Mouse (Mus musculus): Measurements from ENCODE around the gene Rad51.

The Rad51 gene

DNA sequence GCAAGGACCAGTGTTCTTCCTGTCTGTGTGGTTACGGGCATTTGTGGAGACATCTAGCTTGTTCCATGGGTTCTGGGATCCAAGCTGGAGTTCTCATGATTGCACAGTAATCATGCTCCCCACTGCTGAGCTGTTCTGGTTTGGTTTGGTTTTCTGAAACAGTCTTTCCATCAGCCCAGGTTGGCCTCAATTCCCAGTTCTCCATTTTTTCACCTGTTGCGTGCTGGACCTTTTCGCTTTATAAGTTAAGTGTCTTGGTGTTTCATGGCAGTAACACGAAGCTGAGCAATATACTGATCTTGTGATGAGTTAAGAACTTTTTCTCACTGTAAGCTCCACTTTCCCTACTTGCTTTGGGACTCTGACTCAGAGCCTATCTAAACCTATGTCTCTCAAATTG, 51.4 kb downstream of the Rad51 start:
- DNase-seq (ENCODE audit: low spot score in 2 of 2) = no peak

DNA sequence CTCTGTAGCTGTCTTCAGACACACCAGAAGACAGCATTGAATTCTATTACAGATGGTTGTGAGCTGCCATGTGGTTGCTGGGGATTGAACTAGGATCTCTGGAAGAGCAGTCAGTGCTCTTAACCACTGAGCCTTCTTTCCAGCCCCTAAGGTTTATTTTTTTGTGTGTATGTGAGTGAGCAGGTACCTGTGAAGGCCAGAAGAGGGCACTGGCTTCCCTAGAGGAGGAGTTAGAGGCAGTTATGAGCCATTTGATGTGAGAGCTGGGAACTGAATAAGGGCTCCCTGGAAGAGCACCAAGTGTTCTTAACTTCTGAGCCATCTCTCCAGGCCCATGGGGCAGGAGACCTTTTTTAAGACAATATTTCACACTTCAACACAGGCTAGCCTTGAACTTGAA, 52.8 kb downstream of the Rad51 start:
- no peak for DNase-seq (ENCODE audit: low spot score in 2 of 2)

DNA sequence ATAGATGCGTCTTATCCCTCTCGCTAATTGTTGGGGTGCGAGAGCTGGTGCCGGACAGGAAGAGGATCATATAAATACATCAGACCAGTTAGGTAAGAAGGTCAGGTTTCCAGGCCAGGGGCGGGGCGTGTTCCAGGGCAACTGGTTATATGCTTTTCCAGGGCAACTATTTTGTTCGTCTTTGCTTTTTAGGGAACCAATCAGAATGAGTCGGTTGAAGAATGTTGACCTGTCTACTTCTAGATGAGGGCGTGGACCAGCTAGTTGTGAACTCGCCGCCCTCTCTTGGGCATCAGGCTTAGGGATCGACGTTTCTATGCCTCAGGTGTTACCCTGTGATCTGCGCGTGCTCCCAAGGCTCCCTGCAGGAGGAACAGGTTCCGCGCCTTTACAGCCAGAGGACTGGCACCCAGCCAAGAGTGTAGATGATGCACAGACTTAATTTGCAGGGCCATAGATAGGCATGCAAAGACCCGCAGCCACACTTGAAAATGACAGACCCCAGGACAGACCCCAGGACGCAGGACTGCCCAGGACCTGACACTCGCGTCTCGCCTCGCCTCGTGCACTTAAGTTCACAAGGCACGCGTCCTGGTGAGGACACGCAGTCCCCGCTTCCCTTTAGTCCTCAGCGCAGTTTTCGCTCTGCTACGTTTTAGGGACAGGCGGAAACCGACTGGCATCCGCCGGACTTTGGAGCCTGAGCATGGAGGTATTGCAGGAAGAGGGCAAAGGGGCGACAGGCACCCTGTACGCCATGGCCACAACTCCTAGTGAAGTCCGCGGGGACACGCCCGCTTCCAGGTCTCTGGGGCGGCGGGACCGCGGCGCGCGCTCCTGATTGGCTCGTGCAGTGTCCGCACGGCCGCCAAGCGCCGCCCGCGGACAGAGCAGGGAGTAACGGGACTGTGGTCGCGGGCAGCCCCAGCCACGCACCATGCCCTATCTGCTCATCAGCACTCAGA, 54.6 kb downstream of the Rad51 start, which contains the start of gene Gchfr:
Gene Gchfr (plus strand): TSS at position 873 of the 965 bp plus-strand sequence.
- peak; percentile 13 to 31 for DNase-seq (ENCODE audit: low spot score in 2 of 2)

DNA sequence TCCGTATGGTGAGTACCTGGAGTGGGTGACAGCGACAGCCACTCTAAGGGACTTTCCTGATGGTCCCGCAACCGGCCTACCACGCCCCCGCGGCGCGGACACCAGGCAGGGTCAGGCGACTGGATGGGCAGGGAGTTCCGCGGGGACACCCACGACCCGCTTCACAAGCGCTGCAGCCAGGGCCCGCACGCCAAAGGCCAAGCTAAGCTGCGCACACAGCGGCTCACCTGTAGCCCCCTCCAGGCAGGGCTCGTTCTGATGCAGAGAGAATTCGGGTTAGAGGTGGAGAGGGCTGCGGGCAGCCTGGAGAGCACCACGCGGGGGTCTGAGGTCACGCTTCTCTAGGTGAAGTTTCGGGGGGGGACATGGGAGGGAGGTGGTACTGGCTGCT, 55.3 kb downstream of the Rad51 start:
- no peak for DNase-seq (ENCODE audit: low spot score in 2 of 2)

DNA sequence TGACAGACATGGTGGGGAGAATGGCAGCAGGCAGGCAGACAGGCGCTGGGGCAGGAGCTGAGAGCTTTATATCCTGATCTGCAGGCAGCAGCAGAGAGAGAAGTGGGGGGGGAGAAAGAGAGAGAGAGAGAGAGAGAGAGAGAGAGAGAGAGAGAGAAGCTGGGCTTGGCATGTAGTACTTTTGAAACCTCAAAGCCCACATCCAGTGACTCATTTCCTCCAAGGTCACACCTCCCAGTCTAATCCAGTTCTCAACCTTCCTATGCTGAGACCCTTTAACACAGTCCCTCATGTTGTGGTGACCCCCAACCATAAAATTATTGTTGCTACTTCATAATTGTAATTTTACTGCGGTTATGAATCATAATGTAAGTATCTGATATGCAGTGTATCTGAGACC, 57.7 kb downstream of the Rad51 start:
- DNase-seq (ENCODE audit: low spot score in 2 of 2) = no peak

DNA sequence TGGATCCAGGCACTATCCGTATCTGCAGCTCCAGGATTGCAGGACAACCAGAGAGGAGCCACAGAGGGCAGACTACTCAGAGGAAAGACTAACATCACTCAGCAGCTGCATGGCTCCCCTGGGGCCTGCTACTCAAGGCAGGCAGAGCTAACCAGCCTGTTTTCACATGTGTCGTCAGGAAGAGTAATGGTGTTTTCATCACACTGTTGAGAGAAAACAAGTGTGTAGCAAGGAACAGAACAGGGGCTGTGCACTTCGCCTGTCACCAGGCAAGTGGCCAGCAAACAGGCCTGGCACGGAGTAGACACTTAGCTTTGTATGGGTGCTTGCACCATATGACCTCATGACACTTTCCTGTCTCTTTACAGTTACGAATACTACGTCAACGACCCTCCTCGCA, 59.0 kb downstream of the Rad51 start:
- DNase-seq (ENCODE audit: low spot score in 2 of 2) = no peak

DNA sequence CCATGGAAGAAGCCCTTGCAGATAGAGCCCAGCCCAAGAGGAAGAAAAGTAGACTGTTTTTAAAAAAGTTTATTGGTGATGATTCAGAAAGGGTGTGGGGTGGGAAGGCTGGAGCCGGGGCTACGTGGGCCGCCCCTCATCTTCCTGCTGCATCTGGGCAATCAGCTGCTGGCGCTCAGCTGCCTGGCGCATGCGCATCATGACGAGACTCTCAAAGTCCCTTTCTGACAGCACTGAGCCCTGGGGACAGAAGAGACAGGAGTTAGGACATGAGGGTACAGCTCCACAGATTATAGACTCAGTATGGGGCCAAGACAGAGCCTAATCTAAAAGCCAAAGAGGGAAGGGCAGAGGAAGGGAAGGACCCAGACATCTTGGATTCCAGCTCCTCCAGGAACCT, 59.9 kb downstream of the Rad51 start:
- no peak for DNase-seq (ENCODE audit: low spot score in 2 of 2)

DNA sequence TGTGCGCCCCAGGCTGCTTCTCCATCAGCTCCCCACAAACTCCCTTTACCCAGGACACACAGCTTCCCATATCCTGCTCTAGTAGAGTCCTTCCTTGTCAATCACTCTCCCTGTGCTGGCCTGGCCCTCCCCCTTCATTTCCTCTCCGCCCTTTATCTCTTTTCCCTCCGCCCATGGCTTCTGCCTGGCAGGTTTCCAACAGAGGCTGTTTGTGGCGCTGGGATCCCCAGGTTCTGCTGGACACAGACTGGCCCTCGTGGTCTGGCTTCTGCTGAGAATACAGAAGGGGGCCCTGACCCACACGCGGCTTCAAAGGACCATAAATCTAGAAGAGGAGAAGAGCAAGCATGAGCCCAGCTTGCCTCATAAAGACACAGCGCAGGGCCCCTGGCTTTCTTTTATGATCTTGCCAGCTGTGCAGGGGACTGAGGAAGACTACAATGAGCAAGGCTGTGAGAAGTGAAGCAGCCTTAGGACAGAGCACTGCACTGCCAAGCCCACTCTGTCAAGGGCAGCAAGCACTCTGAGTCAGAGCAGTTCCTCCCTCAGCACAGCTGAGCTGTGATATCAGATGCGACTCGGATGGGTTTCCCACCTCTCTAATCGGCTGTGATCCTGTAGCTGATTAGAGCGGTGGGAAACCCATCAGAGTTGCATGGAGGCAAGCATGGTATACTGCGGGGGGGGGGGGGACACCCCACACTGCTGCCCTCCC, 60.4 kb downstream of the Rad51 start:
- no peak for DNase-seq (ENCODE audit: low spot score in 2 of 2)

DNA sequence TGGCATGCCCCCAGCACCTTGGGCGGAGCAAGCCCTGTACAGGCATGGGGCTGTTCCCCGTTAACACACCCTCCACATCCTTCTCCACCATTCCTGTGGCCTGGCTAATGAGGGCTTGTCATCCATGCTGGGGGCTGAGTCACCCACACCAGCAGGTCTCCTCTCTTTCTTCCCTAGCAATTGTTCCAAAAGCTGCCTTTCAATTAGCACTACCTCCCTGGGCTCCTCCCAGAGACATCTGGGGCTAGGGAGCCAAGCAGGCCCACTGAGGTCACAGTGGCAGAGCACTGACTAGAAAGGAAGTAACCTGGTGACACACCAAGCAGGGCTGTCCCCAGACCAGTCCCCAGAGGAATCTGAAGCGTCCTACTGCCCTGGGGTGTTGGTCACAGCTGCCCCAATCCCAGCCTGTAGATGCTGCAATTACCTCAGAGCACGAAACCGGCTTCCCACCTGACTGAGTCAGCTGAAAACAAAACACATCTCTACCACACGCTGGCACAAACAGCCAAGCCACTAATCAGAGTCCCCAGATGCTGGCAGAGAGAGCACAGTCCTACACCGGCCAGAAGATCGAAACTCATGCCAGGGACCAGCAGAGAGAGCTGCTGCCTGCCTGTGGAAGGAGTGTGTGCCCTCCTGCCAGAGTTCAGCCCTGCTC, 61.5 kb downstream of the Rad51 start, which contains the start of gene Gm14137:
Gene Gm14137 (plus strand): TSS at position 519 of the 661 bp plus-strand sequence.
- DNase-seq (ENCODE audit: low spot score in 2 of 2) = no peak

DNA sequence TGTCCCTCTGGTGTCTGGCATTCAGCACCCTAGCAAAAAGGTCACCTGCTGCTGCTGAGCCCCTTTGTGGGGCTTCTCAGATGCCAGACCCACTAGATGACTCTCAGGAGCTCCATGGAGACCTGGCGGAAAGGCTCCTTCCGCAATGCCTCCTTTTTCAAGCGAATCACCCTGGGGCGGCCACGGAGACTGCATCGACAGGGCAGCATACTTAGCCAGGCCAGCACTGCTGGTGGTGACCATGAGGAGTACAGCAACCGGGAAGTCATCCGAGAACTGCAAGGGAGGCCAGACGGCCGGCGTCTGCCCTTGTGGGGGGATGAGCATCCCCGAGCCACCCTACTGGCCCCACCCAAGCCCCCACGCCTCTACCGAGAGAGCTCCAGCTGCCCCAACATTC, 62.3 kb downstream of the Rad51 start:
- DNase-seq (ENCODE audit: low spot score in 2 of 2) = no peak

DNA sequence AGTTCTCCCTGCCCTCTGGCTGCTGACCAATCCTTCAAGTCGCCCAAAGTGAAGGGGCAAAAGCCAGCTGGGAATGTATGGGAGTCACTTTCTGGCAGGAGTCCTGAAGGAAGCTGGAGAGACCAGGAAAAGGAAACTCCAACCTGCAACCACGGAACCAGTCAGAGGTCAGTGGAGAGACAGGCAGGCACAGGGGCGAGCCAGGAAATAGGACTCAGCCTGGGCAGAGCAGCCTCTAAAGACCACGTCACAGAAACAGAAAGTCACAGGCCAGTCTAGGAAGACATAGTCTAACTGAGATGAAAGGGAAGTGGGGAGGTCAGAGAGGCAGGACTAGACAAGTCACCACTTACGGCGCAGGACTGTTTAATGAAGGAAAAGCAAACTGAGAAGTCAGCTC, 63.0 kb downstream of the Rad51 start:
- DNase-seq (ENCODE audit: low spot score in 2 of 2) = no peak

DNA sequence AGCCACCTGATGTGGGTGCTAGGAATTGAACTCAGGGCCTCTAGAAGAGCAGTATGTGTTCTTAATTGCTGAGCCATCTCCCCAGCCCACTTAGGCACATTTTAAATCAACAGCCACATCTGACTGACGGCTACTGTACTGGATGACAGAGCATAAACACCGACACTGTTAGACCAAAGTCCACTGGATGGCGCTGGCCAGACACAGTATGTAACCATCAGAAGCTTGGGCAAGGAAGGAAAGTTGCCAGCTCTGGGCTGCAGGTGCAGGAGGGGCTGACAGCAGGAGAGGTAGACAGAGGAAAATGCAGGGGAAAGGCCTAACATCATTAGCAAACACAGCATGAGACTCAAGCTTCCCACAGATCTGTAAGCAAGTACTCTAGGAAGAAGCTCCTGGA, 64.2 kb downstream of the Rad51 start:
- no peak for DNase-seq (ENCODE audit: low spot score in 2 of 2)

DNA sequence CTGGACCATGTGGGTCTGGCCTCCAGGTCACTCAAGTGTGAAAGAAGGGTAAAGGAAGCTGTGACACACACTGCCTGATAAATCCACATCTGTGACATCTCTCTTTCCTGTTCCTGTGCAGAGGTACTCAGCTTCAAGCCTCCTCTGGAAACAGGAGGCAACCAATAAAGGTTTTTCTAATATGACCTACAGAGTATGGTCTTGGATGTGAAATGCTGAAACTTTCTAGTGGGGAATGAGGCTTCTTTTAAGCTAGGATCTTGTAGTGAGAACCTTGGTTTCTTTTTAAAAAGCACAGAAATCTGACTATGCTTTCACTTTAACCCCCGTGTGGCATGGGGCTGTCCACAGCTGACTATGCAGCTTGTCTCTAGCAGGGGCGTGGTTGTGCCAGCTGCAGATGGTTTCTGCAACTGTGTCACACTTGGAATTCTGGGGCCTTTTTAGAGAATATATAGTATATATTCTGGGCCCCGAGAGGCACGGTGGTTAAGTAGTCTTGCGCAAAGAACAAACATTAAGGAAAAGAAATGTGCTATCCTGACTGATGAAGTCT, 64.9 kb downstream of the Rad51 start:
- no peak for DNase-seq (ENCODE audit: low spot score in 2 of 2)

DNA sequence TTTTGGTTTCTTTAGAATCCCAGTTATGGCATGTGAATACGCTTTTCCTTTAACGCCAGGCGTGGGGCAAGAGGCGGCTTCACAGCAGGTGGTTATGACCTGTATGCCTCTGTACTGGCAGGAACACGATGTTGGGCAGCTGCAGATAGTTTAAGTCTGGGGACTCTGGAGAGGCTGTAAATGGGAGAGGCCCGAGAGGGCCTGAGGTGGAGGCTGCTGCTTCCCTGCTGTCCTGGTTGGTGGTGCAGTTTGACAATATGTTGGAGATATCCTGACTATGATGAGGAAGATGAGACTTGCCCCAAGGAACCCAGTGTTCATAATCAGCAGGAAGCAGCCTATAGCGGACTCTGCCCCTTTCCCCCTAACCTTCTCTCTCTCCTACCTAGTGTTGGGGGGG, 70.3 kb downstream of the Rad51 start:
- DNase-seq (ENCODE audit: low spot score in 2 of 2) = no peak

DNA sequence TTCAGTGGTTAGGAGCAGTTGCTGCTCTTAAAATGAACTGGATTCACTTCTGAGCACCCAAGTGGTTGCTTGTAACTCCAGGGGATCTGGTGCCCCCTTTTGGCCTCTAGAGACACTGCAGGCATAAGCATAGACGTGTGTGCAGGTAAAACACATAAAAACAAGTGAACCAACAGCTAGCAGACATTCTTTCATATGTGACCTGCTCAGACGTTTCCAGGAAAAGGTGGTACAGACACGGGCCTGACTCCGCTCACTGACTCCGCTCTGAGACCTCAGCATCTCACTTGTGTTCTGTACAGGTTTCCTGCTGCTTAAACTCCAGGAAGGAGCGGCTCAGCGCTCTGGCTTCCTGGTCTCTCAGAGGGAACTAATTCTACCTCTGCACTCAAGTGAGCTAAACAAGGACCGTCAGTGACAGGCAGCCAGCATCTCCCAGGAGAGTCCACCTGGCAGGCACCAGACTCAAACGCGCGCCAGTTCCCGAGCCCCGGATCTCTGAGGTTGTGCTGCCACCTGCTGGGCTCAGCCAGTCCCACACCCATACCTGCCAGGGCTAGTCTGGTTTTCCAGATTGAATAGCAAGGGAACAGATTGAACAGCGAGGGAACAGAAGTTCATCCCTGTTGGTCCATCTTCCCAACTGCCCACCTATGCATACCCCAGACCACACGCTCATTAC, 76.6 kb downstream of the Rad51 start:
- DNase-seq (ENCODE audit: low spot score in 2 of 2) = peak; percentile 84 to 85

DNA sequence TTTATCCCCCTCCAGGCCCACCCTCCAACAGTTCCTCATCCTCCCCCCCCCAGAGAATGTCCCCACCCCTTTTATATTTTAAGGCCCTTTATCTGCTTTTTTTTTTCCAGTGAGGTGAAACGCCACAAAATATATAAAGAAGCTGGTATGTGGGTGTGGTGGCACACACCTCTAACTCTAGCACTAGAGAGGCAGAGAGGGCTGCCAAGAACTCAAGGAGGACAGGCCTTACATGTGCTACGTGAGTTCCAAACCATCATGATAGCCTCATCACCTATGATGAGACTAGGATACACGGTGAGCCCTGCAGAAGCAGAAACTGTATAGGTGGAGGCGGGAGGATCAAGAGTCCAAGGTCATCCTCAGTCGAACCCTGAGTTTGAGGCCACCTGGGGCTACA, 78.4 kb downstream of the Rad51 start:
- no peak for DNase-seq (ENCODE audit: low spot score in 2 of 2)

DNA sequence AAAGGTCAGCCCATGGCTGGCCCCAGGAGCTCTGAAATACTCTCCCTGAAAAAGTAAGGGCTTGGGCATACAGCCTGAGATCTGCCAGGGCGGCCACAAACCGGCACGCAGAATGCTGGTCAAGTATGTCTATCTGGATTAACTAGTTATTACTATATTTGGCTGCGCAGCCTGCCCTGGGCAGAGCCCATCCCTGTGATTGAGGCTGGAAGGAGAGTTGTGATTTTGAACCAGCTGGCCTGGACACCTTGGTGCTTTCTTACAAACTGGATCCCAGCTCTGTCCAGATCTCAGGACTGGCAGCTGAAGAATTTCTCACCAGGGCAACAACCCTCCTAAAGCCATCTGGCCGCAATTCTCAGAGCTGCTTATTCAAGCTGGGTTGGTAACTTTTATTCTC, 81.5 kb downstream of the Rad51 start:
- peak in 1 of 2 experiments; percentile 16 for DNase-seq (ENCODE audit: low spot score in 2 of 2)

DNA sequence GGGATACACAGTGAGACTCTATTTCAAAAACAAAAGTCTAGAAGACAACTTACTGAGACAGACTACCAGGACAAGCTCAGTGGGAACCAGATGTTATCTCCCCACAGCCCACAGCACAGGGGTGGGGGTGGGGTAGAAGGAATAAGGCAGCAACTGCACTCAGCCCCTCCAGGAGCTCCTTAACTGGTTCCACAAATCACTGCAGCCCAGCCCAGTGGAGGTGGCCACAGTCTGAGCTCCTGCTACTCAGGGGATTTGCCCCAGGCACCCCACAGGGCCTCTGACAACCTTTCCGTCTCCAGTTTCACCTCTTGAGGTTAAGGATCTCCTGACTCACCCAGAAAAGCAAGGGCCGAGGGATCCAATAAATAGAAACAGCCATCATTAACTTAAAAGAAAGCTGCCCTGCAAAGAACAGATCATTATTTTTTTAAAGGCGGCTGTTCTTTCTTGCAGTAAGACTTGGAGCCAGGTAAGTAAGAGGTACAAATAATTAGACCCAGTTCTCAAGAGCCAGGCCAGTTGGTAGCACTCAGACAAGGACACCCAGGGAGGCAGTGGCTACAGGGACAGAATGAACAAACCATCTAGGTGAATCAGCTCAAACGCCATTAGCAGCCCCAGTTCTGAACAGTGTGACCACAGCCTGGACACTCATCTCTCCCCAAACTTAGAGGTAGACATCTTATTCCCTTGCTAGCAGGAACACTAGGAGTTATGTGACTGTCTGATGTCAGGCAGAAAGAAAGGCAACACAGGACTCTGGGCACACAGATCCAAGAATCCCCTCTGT, 83.9 kb downstream of the Rad51 start:
- no peak for DNase-seq (ENCODE audit: low spot score in 2 of 2)

Measured in frontal cortex, postnatal 36 days (tissue).